Mouse (Mus musculus) heart, postnatal 0 days (tissue): ENCODE measurements around the gene Fryl. TPM values are rescaled to one million over a fixed set of nuclear protein-coding genes. Genes with fewer than 3 reads are reported as not detected.

Experiments
- ATAC-seq: fragments of 200-750 bp; cut with Nextera tagmentation; 2 replicates; pipeline ENCODE4 v1.8.0; 2017; ENCODE audit warnings: low read depth, moderate number of reproducible peaks, moderate library complexity; ENCODE audit not compliant: insufficient read depth
- DNase-seq: peaks from one replicate; pipeline ENCODE4 v3.0.0-alpha.2; 2016; ENCODE audit warnings: low spot score
- H3K27ac ChIP-seq: fragments of 300-500 bp; sonication (generic); 2 replicates; pipeline ENCODE4 v1.5.1; 2014; ENCODE audit warnings: low read depth, mild to moderate bottlenecking
- H3K27me3 ChIP-seq: fragments of 300-500 bp; sonication (generic); 2 replicates; pipeline ENCODE4 v1.6.1; 2014; ENCODE audit warnings: low read length, mixed read lengths; ENCODE audit not compliant: control insufficient read depth, insufficient read depth
- H3K36me3 ChIP-seq: fragments of 300-500 bp; sonication (generic); replicated peaks from 2 replicates; pipeline ENCODE4 v1.6.1; 2014; ENCODE audit warnings: low read length, mixed read lengths; ENCODE audit not compliant: control insufficient read depth, insufficient read depth
- H3K4me1 ChIP-seq: fragments of 300-500 bp; sonication (generic); 2 replicates; pipeline ENCODE4 v1.6.1; 2014; ENCODE audit warnings: antibody characterized with exemption; ENCODE audit not compliant: control insufficient read depth, insufficient read depth
- H3K4me2 ChIP-seq: fragments of 300-500 bp; sonication (generic); 2 replicates; pipeline ENCODE4 v1.6.1; 2014; ENCODE audit warnings: low read depth, mild to moderate bottlenecking, low read length, moderate library complexity
- H3K4me3 ChIP-seq: fragments of 300-500 bp; sonication (generic); 2 replicates; pipeline ENCODE4 v1.5.1; 2014; ENCODE audit warnings: low read depth, low read length
- H3K9ac ChIP-seq: fragments of 300-500 bp; sonication (generic); replicated peaks from 2 replicates; pipeline ENCODE4 v1.6.1; 2014; ENCODE audit warnings: low read depth, low read length, mixed read lengths
- H3K9me3 ChIP-seq: fragments of 300-500 bp; sonication (generic); replicated peaks from 2 replicates; pipeline ENCODE4 v1.6.1; 2016; ENCODE audit warnings: low read length; ENCODE audit not compliant: control insufficient read depth
- CTCF ChIP-seq: IDR thresholded peaks from 2 replicates; pipeline ENCODE4 v1.5.1; 2016; ENCODE audit warnings: antibody characterized with exemption, control low read depth, low read depth
- EP300 ChIP-seq: IDR thresholded peaks from 2 replicates; pipeline ENCODE4 v1.6.1; 2016; ENCODE audit warnings: antibody characterized with exemption, low read depth
- WGBS: fragments of 180-500 bp; shearing (Covaris S2); extraction: QIAGEN DNeasy Blood & Tissue Kit; methylation state at CpG from one replicate; pipeline ENCODE4 v1.1.7; 2014; 5-methylcytosine and 5-hydroxymethylcytosine counted together
- polyA plus RNA-seq: library from polyadenylated mRNA; unstranded; fragments of >200 nt; fragmentation: Nextera tagmentation; extraction: Ambion mirVana; gene quantifications from 2 replicates; pipeline ENCODE4 v1.2.1, GENCODE M21; 2015
- total RNA-seq: library from RNA; depleted of rRNA; stranded (reverse); fragments of >200 nt; gene quantifications from 2 replicates; pipeline ENCODE4 v1.2.3, GENCODE M21; 2014; ENCODE audit warnings: low replicate concordance

Fryl gene
- total and polyA plus RNA-seq, 2 experiments from 2014 or later: 19.3 to 43.0 TPM

- Histone ChIP-seq H3K36me3 (peaks cover 25% of the 10 kb centered on the region), H3K4me1 (peaks cover 6% of the 10 kb centered on the region), H3K27ac (peak overlapping the region; percentile 93), H3K4me2 (peak overlapping the region; percentile 85), H3K27me3 (no peaks in the 10 kb centered on the region), H3K4me3 (peak overlapping the region; percentile 96), H3K9ac (peak overlapping the region; percentile 95), H3K9me3 (no peaks in the 10 kb centered on the region)
- DNase-seq (no peak), ATAC-seq (no peak)
- WGBS: 9% methylated on average over 8 of the region's 8 CpGs
- TF ChIP-seq EP300: no peak
- TF ChIP-seq CTCF: no peak
These were observed 37.0 kb upstream of the Fryl start for GRCm38 (mm10) chr5:73293458-73293827.

GRCm38 (mm10) chr5:73292502-73293457, 36.4 kb upstream of the Fryl start, which contains the start of gene Ociad1:
TSS of gene Ociad1 (plus strand) at chr5:73292784.
- Histone ChIP-seq H3K4me2 (peak within 1 kb of the TSS; percentile 85), H3K9me3 (no peaks in the 10 kb centered on the region), H3K27ac (peak within 1 kb of the TSS; percentile 93), H3K4me1 (peaks cover 6% of the 10 kb centered on the region), H3K9ac (peak within 1 kb of the TSS; percentile 95), H3K4me3 (peak within 1 kb of the TSS; percentile 96), H3K36me3 (peaks cover 22% of the 10 kb centered on the region), H3K27me3 (no peaks in the 10 kb centered on the region)
- TF ChIP-seq EP300 (peak; percentile 69; the same call in 1 of the 2 replicates), CTCF (peak; percentile 8; the same call in 1 of the 2 replicates)
- under 1% methylated on average over 58 of the region's 58 CpGs for WGBS
- DNase-seq (peak; percentile 97), ATAC-seq (peak; percentile 99)

GRCm38 (mm10) chr5:73289900-73290299, 33.5 kb upstream of the Fryl start:
- Histone ChIP-seq H3K9ac (no peak overlapping the region), H3K4me2 (no peak overlapping the region), H3K4me3 (no peak overlapping the region), H3K4me1 (peaks cover 6% of the 10 kb centered on the region), H3K9me3 (no peaks in the 10 kb centered on the region), H3K36me3 (peaks cover 2% of the 10 kb centered on the region), H3K27me3 (no peaks in the 10 kb centered on the region), H3K27ac (no peak overlapping the region)
- no peak for ATAC-seq
- DNase-seq: no peak
- TF ChIP-seq EP300 (no peak), CTCF (no peak)
- WGBS: 58% methylated on average over 2 of the region's 2 CpGs

GRCm38 (mm10) chr5:73286603-73287002, 30.2 kb upstream of the Fryl start:
- ATAC-seq (no peak), DNase-seq (no peak)
- no peaks in the 10 kb centered on the region for H3K27me3 ChIP-seq
- WGBS: 63% methylated on average over 5 of the region's 5 CpGs
- H3K27ac ChIP-seq: no peak overlapping the region
- no peak overlapping the region for H3K4me2 ChIP-seq
- no peaks in the 10 kb centered on the region for H3K4me1 ChIP-seq
- no peaks in the 10 kb centered on the region for H3K9me3 ChIP-seq
- TF ChIP-seq CTCF: no peak
- TF ChIP-seq EP300: no peak
- no peak overlapping the region for H3K4me3 ChIP-seq
- H3K36me3 ChIP-seq: no peaks in the 10 kb centered on the region
- no peak overlapping the region for H3K9ac ChIP-seq

- H3K27me3 ChIP-seq: no peaks in the 10 kb centered on the region
- WGBS: 72% methylated on average over 3 of the region's 3 CpGs
- H3K36me3 ChIP-seq: no peaks in the 10 kb centered on the region
- DNase-seq (no peak), ATAC-seq (no peak)
- H3K4me1 ChIP-seq: no peaks in the 10 kb centered on the region
- H3K9me3 ChIP-seq: no peaks in the 10 kb centered on the region
- no peak for TF ChIP-seq CTCF
- H3K27ac ChIP-seq: no peak overlapping the region
- H3K4me3 ChIP-seq: no peak overlapping the region
- H3K4me2 ChIP-seq: no peak overlapping the region
- H3K9ac ChIP-seq: no peak overlapping the region
These were observed 29.1 kb upstream of the Fryl start for GRCm38 (mm10) chr5:73285470-73285978.
